Mouse (Mus musculus) right cerebral cortex, postnatal 4 days (tissue): ENCODE data around the gene Arid5b.

Experiments used
- DNase-seq: peaks from one replicate; pipeline ENCODE4 v3.0.0-alpha.2; 2022

The Arid5b gene

GRCm38 (mm10) chr10:68268629-68269028 is 9.9 kb downstream of the Arid5b start:
- no peak for DNase-seq

GRCm38 (mm10) chr10:68263969-68264688 is 14.4 kb downstream of the Arid5b start:
- no peak for DNase-seq

- no peak for DNase-seq
These were observed 15.1 kb downstream of the Arid5b start for GRCm38 (mm10) chr10:68263296-68263968.

- no peak for DNase-seq
These were observed 18.9 kb downstream of the Arid5b start for GRCm38 (mm10) chr10:68259601-68260000.

GRCm38 (mm10) chr10:68257358-68258056 is 21.0 kb downstream of the Arid5b start:
- no peak for DNase-seq

- no peak for DNase-seq
These were observed 22.4 kb downstream of the Arid5b start for GRCm38 (mm10) chr10:68256134-68256533.

- DNase-seq: no peak
These were observed 25.0 kb downstream of the Arid5b start for GRCm38 (mm10) chr10:68253452-68254117.

- DNase-seq: no peak
These were observed 25.9 kb downstream of the Arid5b start for GRCm38 (mm10) chr10:68252650-68253049.

GRCm38 (mm10) chr10:68249355-68249782 is 29.2 kb downstream of the Arid5b start:
- DNase-seq: no peak

- DNase-seq: no peak
These were observed 30.1 kb downstream of the Arid5b start for GRCm38 (mm10) chr10:68248281-68249015.

GRCm38 (mm10) chr10:68247490-68248280 is 30.9 kb downstream of the Arid5b start:
- no peak for DNase-seq

- DNase-seq: no peak
These were observed 31.8 kb downstream of the Arid5b start for GRCm38 (mm10) chr10:68246603-68247247.

GRCm38 (mm10) chr10:68240804-68241485 is 37.6 kb downstream of the Arid5b start:
- DNase-seq: no peak

- no peak for DNase-seq
These were observed 38.3 kb downstream of the Arid5b start for GRCm38 (mm10) chr10:68240094-68240803.

GRCm38 (mm10) chr10:68239426-68240070 is 39.0 kb downstream of the Arid5b start:
- DNase-seq: no peak

- DNase-seq: no peak
These were observed 39.7 kb downstream of the Arid5b start for GRCm38 (mm10) chr10:68238707-68239425.

- DNase-seq: no peak
These were observed 40.4 kb downstream of the Arid5b start for GRCm38 (mm10) chr10:68238182-68238581.

GRCm38 (mm10) chr10:68236956-68237455 is 41.5 kb downstream of the Arid5b start:
- no peak for DNase-seq
